Mouse (Mus musculus) frontal cortex, postnatal 10 days (tissue): Measurements from ENCODE around the gene 1700061G19Rik.

Experiments
- DNase-seq, 2 experiments: peaks; one replicate each; pipeline ENCODE4 v3.0.0; 2022; ENCODE audit warnings: low spot score in 2 of 2, mixed read lengths in 1 of 2

The 1700061G19Rik gene

DNA sequence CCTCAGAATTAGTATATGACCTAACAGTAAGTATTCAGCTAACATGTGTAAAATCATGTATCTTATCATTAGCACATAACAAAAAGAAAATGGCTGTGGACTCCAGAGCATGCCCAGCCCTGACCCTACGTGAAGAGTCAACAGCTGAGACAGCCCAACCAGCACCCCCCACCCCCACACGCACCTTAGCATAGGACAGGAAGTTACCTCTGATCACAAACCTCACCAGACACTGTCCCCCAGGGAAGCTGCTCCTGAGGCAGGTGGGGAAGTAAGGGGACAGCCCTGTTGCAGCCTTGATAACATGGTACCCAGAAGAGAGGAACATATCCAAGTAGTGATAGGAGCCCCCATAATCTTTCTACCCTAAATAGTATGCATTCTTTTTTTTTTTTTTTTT, 50.7 kb downstream of the 1700061G19Rik start:
- no peak for DNase-seq

GRCm38 (mm10) chr17:56929101-56929500, 53.8 kb downstream of the 1700061G19Rik start:
- no peak for DNase-seq

DNA sequence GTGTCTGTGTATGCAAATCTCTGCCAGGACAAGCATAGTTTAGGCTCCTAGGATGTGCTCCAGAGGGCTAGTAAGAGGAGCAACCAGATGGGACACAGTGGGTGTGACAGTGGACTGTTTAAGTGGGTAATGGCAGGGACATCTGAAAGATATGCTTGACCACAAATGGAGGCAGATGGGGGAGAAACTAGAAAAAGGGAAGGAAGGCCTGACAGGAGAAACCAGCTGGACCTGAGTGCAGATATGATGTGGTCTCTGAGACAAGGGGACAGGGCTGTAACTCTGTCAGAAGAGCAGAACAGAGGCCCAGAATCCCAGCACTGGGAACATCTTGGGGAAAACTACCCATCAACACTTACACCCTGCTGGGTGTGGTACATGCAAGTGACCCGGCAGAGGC, 54.3 kb downstream of the 1700061G19Rik start:
- DNase-seq, result no peak

DNA sequence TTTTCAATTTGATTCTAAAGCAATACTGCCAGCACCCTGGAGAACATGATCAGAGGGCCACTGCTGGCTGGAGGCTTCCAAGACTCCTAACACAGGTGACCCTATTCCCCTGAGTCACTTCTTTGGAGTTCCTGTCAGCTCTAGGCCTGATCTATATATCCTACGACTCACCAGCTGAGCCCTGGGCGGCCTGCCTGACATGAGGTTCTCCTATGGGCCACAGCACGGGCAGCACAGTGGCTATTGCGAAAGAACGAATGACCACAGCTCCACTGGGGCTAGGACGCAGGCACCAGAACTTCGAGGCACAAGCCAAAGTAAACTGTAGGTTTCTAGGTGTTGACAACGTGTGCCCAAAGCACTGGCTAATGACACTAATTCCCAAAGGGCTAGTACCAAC, 54.7 kb downstream of the 1700061G19Rik start:
- no peak for DNase-seq

DNA sequence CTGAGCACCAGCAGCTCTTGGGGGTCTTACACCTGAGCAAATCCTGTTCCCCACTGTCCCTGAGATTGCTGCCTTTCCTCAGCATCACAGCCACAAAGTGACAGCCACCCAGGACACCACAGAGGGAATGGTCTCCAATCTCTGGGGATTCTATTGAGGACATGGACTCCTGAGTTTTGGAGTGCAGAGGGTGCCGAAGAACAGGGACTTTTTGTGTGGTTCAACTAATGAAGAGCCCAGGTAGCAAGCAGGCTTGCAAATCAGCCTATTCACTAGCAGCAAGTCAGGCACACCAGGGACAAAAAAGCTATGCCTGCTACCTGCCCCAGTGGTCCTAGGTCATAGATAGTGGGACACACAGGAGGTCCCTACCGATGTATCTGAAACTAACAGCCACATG, 58.1 kb downstream of the 1700061G19Rik start:
- DNase-seq, result no peak

DNA sequence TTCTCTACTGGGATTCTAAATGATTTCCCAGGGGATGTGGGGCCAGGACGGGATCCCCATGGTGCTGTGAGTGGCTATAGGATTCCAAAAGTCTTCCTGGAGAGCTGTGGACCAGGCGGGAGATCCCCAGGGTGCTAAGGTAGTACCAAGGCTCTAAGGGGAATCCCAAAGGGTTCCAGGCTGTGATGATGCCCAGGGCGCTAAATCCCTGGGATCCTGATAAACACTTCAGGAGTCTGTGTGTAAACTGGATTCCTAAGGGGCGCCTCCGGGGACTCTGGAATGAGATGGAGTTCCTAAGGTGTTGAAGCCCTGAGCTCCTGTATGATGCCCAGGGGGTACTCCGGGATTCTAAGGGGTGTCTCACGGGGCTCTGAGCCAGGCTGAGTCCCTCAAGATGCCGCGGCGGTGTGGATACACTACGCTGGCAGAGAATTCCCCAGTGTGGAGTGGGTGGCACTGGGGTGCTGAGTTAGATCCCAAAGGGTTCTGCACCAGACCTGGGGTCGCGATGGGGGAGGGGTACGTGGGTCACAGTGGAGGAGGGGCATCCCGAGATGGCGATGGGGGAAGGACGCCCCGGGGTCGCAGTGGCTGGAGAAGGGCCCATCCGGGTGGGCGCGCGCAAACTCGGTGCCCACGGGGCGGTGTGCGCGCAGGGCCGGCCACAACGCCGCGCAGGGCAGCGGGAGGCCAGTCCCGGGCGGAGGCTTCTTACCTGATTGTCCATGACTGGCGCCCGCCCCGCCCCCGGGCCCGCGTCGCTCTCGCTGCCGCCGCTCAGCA, 59.5 kb downstream of the 1700061G19Rik start:
- DNase-seq, result peak in 1 of 2 experiments; percentile 53

- peak; percentile 97 to 99 for DNase-seq
Measured at GRCm38 (mm10) chr17:56935363-56936131, 60.3 kb downstream of the 1700061G19Rik start, which contains the start of gene Mllt1. TSS of gene Mllt1 (minus strand) at chr17:56935415.

GRCm38 (mm10) chr17:56936731-56937130, 61.5 kb downstream of the 1700061G19Rik start:
- DNase-seq, result no peak
